Mouse (Mus musculus) embryo, embryonic 9.5 days (tissue): ENCODE data around the gene Pax9.

Experiments used
- DNase-seq: peaks from one replicate; pipeline ENCODE4 v3.0.0-alpha.2; 2017; ENCODE audit errors: extremely low spot score

Gene Pax9

GRCm38 (mm10) chr12:56691427-56692079, at the start of gene Pax9:
Pax9 (plus strand) TSS chr12:56691767.
- no peak for DNase-seq

- no peak for DNase-seq
Observed at GRCm38 (mm10) chr12:56669451-56670122, 22.0 kb upstream of the Pax9 start.

- DNase-seq, result no peak
Observed at GRCm38 (mm10) chr12:56670795-56671194, 20.8 kb upstream of the Pax9 start.

- no peak for DNase-seq
Observed at GRCm38 (mm10) chr12:56674726-56675125, 16.8 kb upstream of the Pax9 start.

GRCm38 (mm10) chr12:56677620-56678019, 13.9 kb upstream of the Pax9 start:
- no peak for DNase-seq

- DNase-seq, result peak; percentile 73
Observed at GRCm38 (mm10) chr12:56681096-56681811, 10.3 kb upstream of the Pax9 start.

- no peak for DNase-seq
Observed at GRCm38 (mm10) chr12:56687640-56688481, 3.7 kb upstream of the Pax9 start.

GRCm38 (mm10) chr12:56688482-56688840, 3.1 kb upstream of the Pax9 start:
- no peak for DNase-seq

- DNase-seq, result no peak
Observed at GRCm38 (mm10) chr12:56688920-56689319, 2.6 kb upstream of the Pax9 start.

GRCm38 (mm10) chr12:56689331-56689730, 2.2 kb upstream of the Pax9 start:
- DNase-seq, result no peak

GRCm38 (mm10) chr12:56689736-56690135, 1.8 kb upstream of the Pax9 start:
- peak; percentile 85 for DNase-seq

- DNase-seq, result no peak
Observed at GRCm38 (mm10) chr12:56690366-56690765, 1.2 kb upstream of the Pax9 start.

GRCm38 (mm10) chr12:56691001-56691400, 566 bp upstream of the Pax9 start:
- no peak for DNase-seq

GRCm38 (mm10) chr12:56692536-56692935, 969 bp downstream of the Pax9 start:
- no peak for DNase-seq

GRCm38 (mm10) chr12:56693411-56694098, 2.0 kb downstream of the Pax9 start:
- DNase-seq, result no peak

GRCm38 (mm10) chr12:56694361-56694760, 2.8 kb downstream of the Pax9 start:
- DNase-seq, result no peak

GRCm38 (mm10) chr12:56694936-56695335, 3.4 kb downstream of the Pax9 start:
- no peak for DNase-seq

GRCm38 (mm10) chr12:56695358-56696173, 4.0 kb downstream of the Pax9 start:
- DNase-seq, result peak; percentile 89

GRCm38 (mm10) chr12:56696174-56697010, 4.8 kb downstream of the Pax9 start:
- peak; percentile 60 for DNase-seq
